Mouse (Mus musculus) natural killer cell, adult 2 months (primary cell): ENCODE measurements around the gene Uts2b.
"Not testable (repeated sequence)": the region's sequence is repeated elsewhere in the genome, so short reads cannot be mapped to it uniquely, and the experiment has no call there.

ENCODE experiments used
- DNase-seq, 2 experiments: peaks; one replicate each; pipeline ENCODE4 v3.0.0; 2022; ENCODE audit warnings: low spot score in 2 of 2

Uts2b gene

DNA sequence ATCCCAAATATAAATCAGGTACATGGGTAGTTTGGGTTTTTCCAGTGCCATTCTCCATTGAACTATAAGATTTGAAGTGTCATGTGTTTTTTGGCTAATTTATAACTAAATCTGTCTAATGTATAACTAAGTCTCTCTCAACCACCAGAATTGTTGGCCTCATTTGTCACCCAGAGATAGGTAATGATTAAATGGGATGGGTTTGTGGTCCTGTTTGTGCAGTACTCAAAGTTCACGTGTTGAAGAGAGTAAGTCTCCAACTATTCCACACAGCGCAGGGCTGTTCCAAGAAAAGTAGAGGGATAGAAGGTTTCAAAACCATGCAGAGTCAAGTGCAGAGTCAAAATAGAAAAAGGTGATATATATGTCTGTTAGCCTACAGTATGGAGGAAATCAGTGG lies 5.3 kb upstream of the Uts2b start:
- no peak for DNase-seq

DNA sequence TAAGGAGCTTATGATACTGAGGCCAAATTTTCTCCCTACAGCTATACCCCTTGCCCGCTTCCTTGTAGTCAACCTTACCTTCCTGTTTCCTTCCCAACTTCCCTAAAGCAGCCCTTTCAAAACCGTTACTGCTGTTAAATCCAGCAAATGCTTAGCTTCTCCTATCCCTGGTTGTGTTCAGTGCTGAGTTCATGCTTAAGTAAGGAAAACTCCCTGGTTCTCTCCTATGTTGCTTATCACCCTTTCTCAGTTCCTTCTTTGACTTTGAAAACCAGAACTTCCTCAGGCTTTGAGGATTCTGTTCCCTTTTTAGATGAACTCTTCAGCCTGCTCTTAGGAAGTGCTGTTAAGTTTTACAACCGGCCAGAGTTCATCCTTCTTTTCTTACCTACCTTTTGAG lies 4.1 kb upstream of the Uts2b start:
- DNase-seq, result no peak

DNA sequence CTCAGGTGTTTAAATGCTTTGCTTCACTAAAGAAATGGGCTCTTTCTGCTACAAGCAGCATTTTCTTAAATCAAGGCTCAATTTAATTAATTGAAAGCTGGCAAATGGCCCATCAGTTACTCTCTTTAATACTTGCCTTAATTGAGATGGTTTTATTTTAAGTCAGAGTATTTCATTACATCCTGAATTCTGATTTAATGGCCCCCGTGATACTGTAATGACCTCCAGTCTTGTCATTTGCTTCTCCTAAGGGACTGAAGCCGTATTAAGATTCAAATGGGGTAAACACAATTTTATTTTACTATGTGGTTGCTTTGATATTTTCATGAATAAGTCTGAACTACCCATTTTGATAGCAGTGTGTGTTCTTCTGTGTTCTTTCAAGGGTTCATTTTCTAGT lies 661 bp upstream of the Uts2b start:
- no peak for DNase-seq

- DNase-seq, result no peak
Measured at GRCm38 (mm10) chr16:27360059-27360458, 10.0 kb downstream of the Uts2b start.

- no peak for DNase-seq
Measured at GRCm38 (mm10) chr16:27354464-27354863, 15.6 kb downstream of the Uts2b start.

GRCm38 (mm10) chr16:27349878-27350532 lies 20.0 kb downstream of the Uts2b start:
- DNase-seq, result no peak

GRCm38 (mm10) chr16:27349235-27349634 lies 20.8 kb downstream of the Uts2b start:
- peak; percentile 13 to 28 for DNase-seq

GRCm38 (mm10) chr16:27348359-27348758 lies 21.7 kb downstream of the Uts2b start:
- no peak for DNase-seq

GRCm38 (mm10) chr16:27347521-27347920 lies 22.5 kb downstream of the Uts2b start:
- no peak for DNase-seq

- DNase-seq, result no peak
Measured at GRCm38 (mm10) chr16:27326463-27326862, 43.6 kb downstream of the Uts2b start.

DNA sequence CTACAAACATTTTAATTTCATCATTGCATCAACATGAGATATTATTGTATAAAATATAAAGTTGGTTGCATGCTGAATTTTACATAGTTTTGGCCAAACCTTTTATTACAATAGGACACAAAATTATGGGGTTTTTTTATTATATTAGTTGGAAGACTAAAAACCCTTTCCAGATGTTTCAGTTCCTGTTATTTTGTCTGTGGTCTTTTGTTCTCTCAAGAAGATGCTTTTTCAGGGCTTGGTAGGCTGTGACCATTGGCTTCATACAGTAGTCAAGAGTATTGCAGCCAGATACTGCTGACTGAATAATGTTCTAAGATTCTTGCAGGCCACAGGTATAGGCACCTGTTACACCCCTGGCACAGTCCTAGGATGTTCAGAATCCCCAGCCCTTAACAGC lies 48.0 kb downstream of the Uts2b start:
- no peak for DNase-seq

GRCm38 (mm10) chr16:27319099-27319498 lies 50.9 kb downstream of the Uts2b start:
- no peak for DNase-seq

GRCm38 (mm10) chr16:27307189-27307588 lies 62.9 kb downstream of the Uts2b start, which contains the start of gene Ostn:
TSS of gene Ostn (plus strand) at chr16:27307489.
- DNase-seq, result not testable (repeated sequence)
